Mouse (Mus musculus): Measurements from ENCODE around the gene Tfap2c. TPM values are rescaled to one million over a fixed set of nuclear protein-coding genes. Genes with fewer than 3 reads are reported as not detected.

Gene Tfap2c
- total RNA-seq, 4 experiments from 2014 or later: not detected

Other genes starting within 250 kb of the Tfap2c start
- gene Fam210b, start 204.0 kb upstream of the Tfap2c start, total RNA-seq (2022): 1 to 10 TPM; 5.0 to 7.1 (median 5.9) TPM
- 1 to 10 TPM in 2 of 4 experiments, under 1 TPM in 2; 0.53 to 1.6 (median 0.83) TPM for gene Aurka, start 179.1 kb upstream of the Tfap2c start, total RNA-seq (2022)
- 10 to 100 TPM; 15.6 to 18.9 (median 17.9) TPM for gene Cstf1, start 178.9 kb upstream of the Tfap2c start, total RNA-seq (2022)
- gene Cass4, start 155.8 kb upstream of the Tfap2c start, total RNA-seq (2022): under 1 TPM; 0.09 to 0.53 (median 0.35) TPM
- gene Rtf2, start 109.0 kb upstream of the Tfap2c start, total RNA-seq (2022): 10 to 100 TPM; 30.2 to 38.1 (median 31.4) TPM
- not detected for gene Gcnt7, start 91.0 kb upstream of the Tfap2c start, total RNA-seq (2022)
- not detected for gene Fam209, start 77.1 kb upstream of the Tfap2c start, total RNA-seq (2022)

Data from heart, adult 8-10 months (tissue).